Mouse (Mus musculus) kidney, postnatal 0 days (tissue): ENCODE results near the gene Kmt2d. TPM values are rescaled to one million over a fixed set of nuclear protein-coding genes. Genes with fewer than 3 reads are reported as not detected.

ENCODE experiments used
- ATAC-seq: fragments of 200-750 bp; cut with Nextera tagmentation; replicated peaks from 2 replicates; pipeline ENCODE4 v1.8.0; 2017; ENCODE audit warnings: low read depth, moderate number of reproducible peaks, moderate TSS enrichment, moderate library complexity; ENCODE audit not compliant: low FRiP score
- DNase-seq: peaks from one replicate; pipeline ENCODE4 v3.0.0-alpha.2; 2016; ENCODE audit warnings: low spot score
- H3K27ac ChIP-seq: fragments of 300-500 bp; sonication (generic); 2 replicates; pipeline ENCODE4 v1.5.1; 2014; ENCODE audit warnings: mild to moderate bottlenecking
- H3K27me3 ChIP-seq: fragments of 300-500 bp; sonication (generic); 2 replicates; pipeline ENCODE4 v1.6.1; 2014; ENCODE audit warnings: low read length, mixed read lengths; ENCODE audit not compliant: insufficient read depth
- H3K36me3 ChIP-seq: fragments of 300-500 bp; sonication (generic); 2 replicates; pipeline ENCODE4 v1.6.1; 2014; ENCODE audit warnings: low read length, mixed read lengths; ENCODE audit not compliant: insufficient read depth
- H3K4me1 ChIP-seq: fragments of 300-500 bp; sonication (generic); replicated peaks from 2 replicates; pipeline ENCODE4 v1.6.1; 2014; ENCODE audit warnings: antibody characterized with exemption, low read length, mixed read lengths; ENCODE audit not compliant: insufficient read depth
- H3K4me2 ChIP-seq: fragments of 300-500 bp; sonication (generic); 2 replicates; pipeline ENCODE4 v1.6.1; 2014; ENCODE audit warnings: mild to moderate bottlenecking, low read length, moderate library complexity, mixed read lengths
- H3K4me3 ChIP-seq: fragments of 300-500 bp; sonication (generic); replicated peaks from 2 replicates; pipeline ENCODE4 v1.5.1; 2014; ENCODE audit warnings: low read depth, low read length
- H3K9ac ChIP-seq: fragments of 300-500 bp; sonication (generic); 2 replicates; pipeline ENCODE4 v1.6.1; 2014; ENCODE audit warnings: low read depth, low read length
- H3K9me3 ChIP-seq: fragments of 300-500 bp; sonication (generic); replicated peaks from 2 replicates; pipeline ENCODE4 v1.6.1; 2016; ENCODE audit warnings: low read length, inconsistent platforms, mixed read lengths
- CTCF ChIP-seq: IDR thresholded peaks from 2 replicates; pipeline ENCODE4 v1.5.1; 2016; ENCODE audit warnings: antibody characterized with exemption, low read depth, mild to moderate bottlenecking, moderate library complexity
- WGBS: fragments of 180-500 bp; shearing (Covaris S2); extraction: QIAGEN DNeasy Blood & Tissue Kit; methylation state at CpG from one replicate; pipeline ENCODE4 v1.1.7; 2014; 5-methylcytosine and 5-hydroxymethylcytosine counted together
- polyA plus RNA-seq: library from polyadenylated mRNA; unstranded; fragments of >200 nt; fragmentation: Nextera tagmentation; extraction: Ambion mirVana; gene quantifications from 2 replicates; pipeline ENCODE4 v1.2.1, GENCODE M21; 2015

The Kmt2d gene
- polyA plus RNA-seq, 1 experiment from 2014 or later = 6.4 TPM

GRCm38 (mm10) chr15:98852071-98852470, 18.9 kb downstream of the Kmt2d start:
- Histone ChIP-seq H3K36me3 (peaks cover 90% of the 10 kb centered on the region), H3K27me3 (no peaks in the 10 kb centered on the region), H3K4me2 (no peak overlapping the region), H3K4me3 (no peak overlapping the region), H3K9ac (no peak overlapping the region), H3K27ac (no peak overlapping the region), H3K4me1 (no peaks in the 10 kb centered on the region), H3K9me3 (no peaks in the 10 kb centered on the region)
- no peak for TF ChIP-seq CTCF
- ATAC-seq = no peak
- 94% methylated on average over 9 of the region's 9 CpGs for WGBS
- DNase-seq = no peak

DNA sequence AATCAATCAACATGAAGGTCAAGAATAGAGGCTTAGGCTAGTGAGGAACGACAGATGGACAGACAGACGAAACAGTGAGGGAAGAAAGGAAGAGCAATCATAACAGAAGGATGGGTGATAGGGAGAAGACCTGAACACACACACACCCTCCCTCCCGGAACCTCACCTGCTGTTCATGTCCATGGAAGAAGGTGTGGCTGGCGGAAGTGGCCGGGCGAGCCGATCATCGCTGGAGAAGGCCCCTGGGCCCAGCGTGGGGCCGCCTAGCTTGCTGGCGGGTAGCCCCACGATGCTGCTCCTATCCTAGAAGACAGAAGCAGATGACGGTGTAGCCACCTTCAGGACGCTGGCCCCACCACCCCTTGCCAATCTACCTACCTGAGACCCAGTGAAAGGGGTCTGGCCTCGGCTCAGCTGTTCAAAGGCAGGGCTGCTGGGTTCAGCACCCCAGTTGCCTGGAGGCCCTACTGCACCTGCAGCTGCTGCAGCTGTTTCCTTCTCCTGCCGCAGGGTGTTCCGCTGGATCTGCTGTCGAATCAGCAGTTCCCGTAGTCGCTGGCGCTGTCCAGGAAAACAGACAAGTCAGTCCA, 19.7 kb downstream of the Kmt2d start:
- Histone ChIP-seq H3K9me3 (no peaks in the 10 kb centered on the region), H3K9ac (no peak overlapping the region), H3K4me1 (no peaks in the 10 kb centered on the region), H3K36me3 (peaks cover 90% of the 10 kb centered on the region), H3K27ac (no peak overlapping the region), H3K4me3 (no peak overlapping the region), H3K4me2 (no peak overlapping the region), H3K27me3 (no peaks in the 10 kb centered on the region)
- no peak for ATAC-seq
- TF ChIP-seq CTCF = no peak
- no peak for DNase-seq
- 90% methylated on average over 21 of the region's 21 CpGs for WGBS

DNA sequence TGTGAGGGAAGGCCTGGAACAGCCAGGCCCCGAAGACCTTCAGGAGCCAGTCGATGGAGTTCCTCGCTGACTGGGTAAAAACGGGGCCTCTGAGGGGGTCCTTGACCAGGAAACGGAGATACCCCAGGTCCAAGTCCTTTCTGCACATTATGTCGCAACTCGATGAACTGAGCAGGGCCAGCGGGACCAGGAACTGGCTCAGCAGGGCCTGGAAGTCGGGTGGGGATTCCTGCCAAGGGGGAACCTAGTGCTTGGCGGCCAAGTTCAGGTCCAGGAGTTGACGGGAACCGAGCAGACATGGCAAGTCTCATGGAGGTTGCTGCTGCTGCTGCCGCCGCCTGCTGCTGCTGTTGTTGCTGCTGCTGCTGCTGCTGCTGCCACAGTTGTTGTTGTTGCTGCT, 20.3 kb downstream of the Kmt2d start:
- Histone ChIP-seq H3K9me3 (no peaks in the 10 kb centered on the region), H3K27ac (no peak overlapping the region), H3K4me2 (no peak overlapping the region), H3K9ac (no peak overlapping the region), H3K4me3 (no peak overlapping the region), H3K27me3 (no peaks in the 10 kb centered on the region), H3K4me1 (no peaks in the 10 kb centered on the region), H3K36me3 (peaks cover 92% of the 10 kb centered on the region)
- DNase-seq = no peak
- WGBS = 89% methylated on average over 14 of the region's 14 CpGs
- TF ChIP-seq CTCF = no peak
- ATAC-seq = no peak

DNA sequence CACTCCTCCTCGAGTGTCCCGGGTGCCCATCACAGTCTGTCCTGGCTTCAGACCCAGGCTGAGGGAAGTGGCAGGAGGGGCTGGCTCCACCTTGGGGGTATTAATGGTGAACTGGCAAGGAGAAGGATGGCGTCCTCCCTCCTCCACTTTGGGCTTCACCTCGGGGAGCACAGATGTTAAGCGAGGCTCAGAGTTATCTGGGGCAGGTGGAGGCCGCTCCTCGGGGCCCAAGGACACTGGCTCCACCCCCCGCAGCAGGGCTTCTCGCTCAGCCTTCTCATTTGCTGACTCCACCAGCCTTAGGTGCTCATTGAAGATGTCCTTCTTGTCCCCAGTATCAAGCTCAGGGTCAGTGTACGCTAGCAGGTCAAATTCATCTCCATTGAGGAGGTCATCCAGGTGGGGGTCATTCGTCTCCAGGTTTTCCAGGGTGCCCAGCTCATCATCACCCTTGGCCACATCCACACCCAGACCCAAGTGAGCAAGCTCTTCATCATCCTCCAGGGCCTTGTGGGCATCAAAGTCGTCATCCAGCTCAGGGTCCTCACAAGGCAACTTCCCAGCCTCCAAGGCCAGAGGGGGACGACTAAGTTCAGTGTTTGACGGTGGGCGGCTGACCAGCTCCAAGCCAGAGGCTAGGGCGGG, 20.9 kb downstream of the Kmt2d start:
- H3K36me3 ChIP-seq = peaks cover 92% of the 10 kb centered on the region
- no peak for TF ChIP-seq CTCF
- no peak overlapping the region for H3K27ac ChIP-seq
- DNase-seq = no peak
- WGBS = 87% methylated on average over 16 of the region's 16 CpGs
- H3K4me1 ChIP-seq = no peaks in the 10 kb centered on the region
- no peak overlapping the region for H3K4me2 ChIP-seq
- no peaks in the 10 kb centered on the region for H3K27me3 ChIP-seq
- H3K4me3 ChIP-seq = no peak overlapping the region
- no peak overlapping the region for H3K9ac ChIP-seq
- H3K9me3 ChIP-seq = no peaks in the 10 kb centered on the region
- ATAC-seq = no peak

GRCm38 (mm10) chr15:98849165-98849564, 21.8 kb downstream of the Kmt2d start:
- WGBS = 96% methylated on average over 11 of the region's 11 CpGs
- Histone ChIP-seq H3K36me3 (peaks cover 92% of the 10 kb centered on the region), H3K4me2 (no peak overlapping the region), H3K27ac (no peak overlapping the region), H3K9me3 (no peaks in the 10 kb centered on the region), H3K4me1 (no peaks in the 10 kb centered on the region), H3K9ac (no peak overlapping the region), H3K4me3 (no peak overlapping the region), H3K27me3 (no peaks in the 10 kb centered on the region)
- no peak for TF ChIP-seq CTCF
- ATAC-seq = no peak
- no peak for DNase-seq

GRCm38 (mm10) chr15:98846140-98846539, 24.9 kb downstream of the Kmt2d start:
- no peaks in the 10 kb centered on the region for H3K27me3 ChIP-seq
- H3K9me3 ChIP-seq = no peaks in the 10 kb centered on the region
- 87% methylated on average over 8 of the region's 8 CpGs for WGBS
- DNase-seq = no peak
- H3K36me3 ChIP-seq = peaks cover 89% of the 10 kb centered on the region
- H3K4me3 ChIP-seq = no peak overlapping the region
- H3K4me2 ChIP-seq = no peak overlapping the region
- H3K9ac ChIP-seq = no peak overlapping the region
- no peaks in the 10 kb centered on the region for H3K4me1 ChIP-seq
- TF ChIP-seq CTCF = no peak
- no peak for ATAC-seq
- no peak overlapping the region for H3K27ac ChIP-seq
